Mouse (Mus musculus): ENCODE measurements around the gene Tsen2. TPM values are rescaled to one million over a fixed set of nuclear protein-coding genes. Genes with fewer than 3 reads are reported as not detected.
A peak's percentile ranks its signal among the peaks of the same experiment; 100 is the strongest.

The Tsen2 gene
- 1.4 and 2.2 TPM in 2 replicates for polyA plus RNA-seq (2012; rRNA removed)

- Histone ChIP-seq H3K4me3 (ENCODE audit: control insufficient read depth, low read depth, low read length) (peak within 1 kb of the TSS; percentile 86), H3K27me3 (ENCODE audit: control insufficient read depth, insufficient read depth, low read length) (no peaks in the 10 kb centered on the region), H3K4me1 (ENCODE audit: control insufficient read depth, insufficient read depth, low read length) (peaks cover 3% of the 10 kb centered on the region), H3K36me3 (ENCODE audit: control insufficient read depth, insufficient read depth, low read length) (no peaks in the 10 kb centered on the region), H3K27ac (ENCODE audit: control insufficient read depth, insufficient read depth, low read depth, low read length) (peak within 1 kb of the TSS; percentile 35; the same call in 1 of the 2 replicates)
- no peak; the same call in 1 of the 2 replicates for TF ChIP-seq CTCF (IDR thresholded peaks at IDR 0.05; ENCODE audit: control insufficient read depth, insufficient read depth, insufficient replicate concordance, low read depth, low read length)
- peak; percentile 73 for TF ChIP-seq POLR2A (IDR thresholded peaks at IDR 0.05; ENCODE audit: control insufficient read depth, low read depth, low read length)
Observed at GRCm38 (mm10) chr6:115544442-115544970, at the start of gene Tsen2. Gene Tsen2 (plus strand): TSS chr6:115544664.

- H3K4me3 ChIP-seq (ENCODE audit: control insufficient read depth, low read depth, low read length) = no peak overlapping the region
- no peaks in the 10 kb centered on the region for H3K27me3 ChIP-seq (ENCODE audit: control insufficient read depth, insufficient read depth, low read length)
- H3K27ac ChIP-seq (ENCODE audit: control insufficient read depth, insufficient read depth, low read depth, low read length) = no peak overlapping the region
Observed at GRCm38 (mm10) chr6:115499540-115499939, 44.9 kb upstream of the Tsen2 start.

GRCm38 (mm10) chr6:115500234-115500633, 44.2 kb upstream of the Tsen2 start:
- peaks cover 11% of the 10 kb centered on the region for H3K4me1 ChIP-seq (ENCODE audit: control insufficient read depth, insufficient read depth, low read length)
- no peaks in the 10 kb centered on the region for H3K36me3 ChIP-seq (ENCODE audit: control insufficient read depth, insufficient read depth, low read length)
- TF ChIP-seq POLR2A (IDR thresholded peaks at IDR 0.05; ENCODE audit: control insufficient read depth, low read depth, low read length) (no peak), CTCF (IDR thresholded peaks at IDR 0.05; ENCODE audit: control insufficient read depth, insufficient read depth, insufficient replicate concordance, low read depth, low read length) (no peak)
- no peaks in the 10 kb centered on the region for H3K27me3 ChIP-seq (ENCODE audit: control insufficient read depth, insufficient read depth, low read length)
- no peak overlapping the region for H3K27ac ChIP-seq (ENCODE audit: control insufficient read depth, insufficient read depth, low read depth, low read length)
- no peak overlapping the region for H3K4me3 ChIP-seq (ENCODE audit: control insufficient read depth, low read depth, low read length)

More at GRCm38 (mm10) chr6:115499540-115499939, 44.9 kb upstream of the Tsen2 start:
- Histone ChIP-seq H3K4me1 (ENCODE audit: control insufficient read depth, insufficient read depth, low read length) (peaks cover 11% of the 10 kb centered on the region), H3K36me3 (ENCODE audit: control insufficient read depth, insufficient read depth, low read length) (no peaks in the 10 kb centered on the region)
- TF ChIP-seq POLR2A (IDR thresholded peaks at IDR 0.05; ENCODE audit: control insufficient read depth, low read depth, low read length) = no peak
- no peak for TF ChIP-seq CTCF (IDR thresholded peaks at IDR 0.05; ENCODE audit: control insufficient read depth, insufficient read depth, insufficient replicate concordance, low read depth, low read length)

- peaks cover 11% of the 10 kb centered on the region for H3K4me1 ChIP-seq (ENCODE audit: control insufficient read depth, insufficient read depth, low read length)
- TF ChIP-seq CTCF (IDR thresholded peaks at IDR 0.05; ENCODE audit: control insufficient read depth, insufficient read depth, insufficient replicate concordance, low read depth, low read length) (no peak), POLR2A (IDR thresholded peaks at IDR 0.05; ENCODE audit: control insufficient read depth, low read depth, low read length) (no peak)
Observed at GRCm38 (mm10) chr6:115501131-115501530, 43.3 kb upstream of the Tsen2 start.

GRCm38 (mm10) chr6:115503038-115503437, 41.4 kb upstream of the Tsen2 start:
- peaks cover 11% of the 10 kb centered on the region for H3K4me1 ChIP-seq (ENCODE audit: control insufficient read depth, insufficient read depth, low read length)
- H3K27ac ChIP-seq (ENCODE audit: control insufficient read depth, insufficient read depth, low read depth, low read length) = no peak overlapping the region
- H3K27me3 ChIP-seq (ENCODE audit: control insufficient read depth, insufficient read depth, low read length) = no peaks in the 10 kb centered on the region

More at GRCm38 (mm10) chr6:115501131-115501530, 43.3 kb upstream of the Tsen2 start:
- Histone ChIP-seq H3K27me3 (ENCODE audit: control insufficient read depth, insufficient read depth, low read length) (no peaks in the 10 kb centered on the region), H3K4me3 (ENCODE audit: control insufficient read depth, low read depth, low read length) (no peak overlapping the region), H3K27ac (ENCODE audit: control insufficient read depth, insufficient read depth, low read depth, low read length) (no peak overlapping the region), H3K36me3 (ENCODE audit: control insufficient read depth, insufficient read depth, low read length) (no peaks in the 10 kb centered on the region)

GRCm38 (mm10) chr6:115503549-115504159, 40.8 kb upstream of the Tsen2 start:
- TF ChIP-seq POLR2A (IDR thresholded peaks at IDR 0.05; ENCODE audit: control insufficient read depth, low read depth, low read length) (no peak), CTCF (IDR thresholded peaks at IDR 0.05; ENCODE audit: control insufficient read depth, insufficient read depth, insufficient replicate concordance, low read depth, low read length) (no peak)
- no peak overlapping the region for H3K27ac ChIP-seq (ENCODE audit: control insufficient read depth, insufficient read depth, low read depth, low read length)
- no peaks in the 10 kb centered on the region for H3K27me3 ChIP-seq (ENCODE audit: control insufficient read depth, insufficient read depth, low read length)
- H3K4me3 ChIP-seq (ENCODE audit: control insufficient read depth, low read depth, low read length) = no peak overlapping the region
- H3K36me3 ChIP-seq (ENCODE audit: control insufficient read depth, insufficient read depth, low read length) = no peaks in the 10 kb centered on the region
- peaks cover 11% of the 10 kb centered on the region for H3K4me1 ChIP-seq (ENCODE audit: control insufficient read depth, insufficient read depth, low read length)

More at GRCm38 (mm10) chr6:115503038-115503437, 41.4 kb upstream of the Tsen2 start:
- H3K36me3 ChIP-seq (ENCODE audit: control insufficient read depth, insufficient read depth, low read length) = no peaks in the 10 kb centered on the region
- TF ChIP-seq POLR2A (IDR thresholded peaks at IDR 0.05; ENCODE audit: control insufficient read depth, low read depth, low read length) (no peak), CTCF (IDR thresholded peaks at IDR 0.05; ENCODE audit: control insufficient read depth, insufficient read depth, insufficient replicate concordance, low read depth, low read length) (no peak)
- H3K4me3 ChIP-seq (ENCODE audit: control insufficient read depth, low read depth, low read length) = no peak overlapping the region

- no peak for TF ChIP-seq CTCF (IDR thresholded peaks at IDR 0.05; ENCODE audit: control insufficient read depth, insufficient read depth, insufficient replicate concordance, low read depth, low read length)
- no peak for TF ChIP-seq POLR2A (IDR thresholded peaks at IDR 0.05; ENCODE audit: control insufficient read depth, low read depth, low read length)
- H3K27me3 ChIP-seq (ENCODE audit: control insufficient read depth, insufficient read depth, low read length) = no peaks in the 10 kb centered on the region
- peaks cover 11% of the 10 kb centered on the region for H3K4me1 ChIP-seq (ENCODE audit: control insufficient read depth, insufficient read depth, low read length)
- H3K4me3 ChIP-seq (ENCODE audit: control insufficient read depth, low read depth, low read length) = no peak overlapping the region
- H3K27ac ChIP-seq (ENCODE audit: control insufficient read depth, insufficient read depth, low read depth, low read length) = no peak overlapping the region
- no peaks in the 10 kb centered on the region for H3K36me3 ChIP-seq (ENCODE audit: control insufficient read depth, insufficient read depth, low read length)
Observed at GRCm38 (mm10) chr6:115504160-115504558, 40.3 kb upstream of the Tsen2 start.

Data from testis, adult 2 months (tissue).